Mouse (Mus musculus): ENCODE measurements around the gene Cd164.
A peak's percentile ranks its signal among the peaks of the same experiment; 100 is the strongest.

The Cd164 gene

GRCm38 (mm10) chr10:41518981-41519618 is at the start of gene Cd164:
TSS of gene Cd164 (plus strand) at chr10:41519414.
- peak; percentile 93 for DNase-seq (ENCODE audit: extremely low spot score)

DNA sequence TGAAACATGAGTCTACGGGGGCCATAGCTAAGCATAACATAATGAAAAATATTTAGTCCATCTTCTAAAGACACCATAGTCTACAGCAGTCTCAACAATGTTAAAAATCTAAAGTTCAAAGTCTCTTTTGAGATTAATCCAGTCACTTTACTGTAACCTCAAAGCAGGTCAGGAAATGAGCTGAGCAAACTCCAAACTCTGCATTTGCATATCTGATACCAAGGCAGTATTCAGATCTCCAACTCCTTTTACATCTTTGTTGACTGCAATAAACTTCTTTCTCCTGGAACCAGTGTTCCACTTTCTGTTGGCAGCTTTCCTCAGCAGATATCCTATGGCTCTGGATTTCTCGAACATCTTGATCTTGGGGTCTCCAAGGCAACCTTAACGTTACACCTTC is 48.5 kb upstream of the Cd164 start:
- DNase-seq (ENCODE audit: extremely low spot score), result no peak

DNA sequence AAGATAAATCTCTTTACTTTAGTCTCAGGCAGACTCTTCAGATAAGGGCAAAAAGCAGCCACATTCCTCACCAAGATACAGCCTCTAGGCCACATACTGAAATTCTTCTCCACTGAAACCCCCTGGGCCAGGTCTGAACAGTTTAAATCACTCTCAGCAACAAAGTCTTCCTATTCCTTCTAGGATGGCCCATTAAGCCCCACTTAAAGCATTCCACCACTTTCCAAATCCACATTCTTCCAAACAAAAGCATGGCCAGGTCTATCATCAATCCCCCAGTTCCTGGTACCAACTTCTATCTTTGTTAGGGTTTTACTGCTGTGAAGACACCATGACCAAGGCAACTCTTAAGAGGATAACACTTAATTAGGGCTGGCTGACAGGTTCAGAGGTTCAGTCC is 46.7 kb upstream of the Cd164 start:
- no peak for DNase-seq (ENCODE audit: extremely low spot score)

DNA sequence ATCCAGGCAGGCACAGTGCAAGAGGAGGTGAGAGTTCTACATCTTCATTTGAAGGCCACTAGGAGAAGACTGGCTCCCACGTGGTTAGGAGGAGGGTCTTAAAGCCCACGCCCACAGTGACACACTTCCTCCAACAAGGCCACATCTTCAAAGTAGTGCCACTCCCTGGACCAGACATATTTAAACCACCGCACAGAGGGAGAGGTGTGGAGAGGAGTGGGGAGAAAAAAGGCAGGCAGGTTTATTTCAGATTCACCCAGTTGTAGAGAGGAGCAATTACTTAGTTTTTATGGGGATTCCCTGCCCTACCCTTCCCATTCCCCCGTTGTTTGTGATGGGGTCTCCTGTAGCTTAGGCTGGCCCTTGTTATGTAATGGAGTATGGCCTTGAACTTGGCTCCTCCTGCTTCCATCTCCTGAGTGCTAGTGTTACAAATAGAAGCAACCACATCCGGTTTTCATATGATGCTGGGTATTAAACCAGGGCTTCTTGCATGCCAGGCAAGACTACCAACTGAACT is 46.2 kb upstream of the Cd164 start:
- DNase-seq (ENCODE audit: extremely low spot score), result no peak

DNA sequence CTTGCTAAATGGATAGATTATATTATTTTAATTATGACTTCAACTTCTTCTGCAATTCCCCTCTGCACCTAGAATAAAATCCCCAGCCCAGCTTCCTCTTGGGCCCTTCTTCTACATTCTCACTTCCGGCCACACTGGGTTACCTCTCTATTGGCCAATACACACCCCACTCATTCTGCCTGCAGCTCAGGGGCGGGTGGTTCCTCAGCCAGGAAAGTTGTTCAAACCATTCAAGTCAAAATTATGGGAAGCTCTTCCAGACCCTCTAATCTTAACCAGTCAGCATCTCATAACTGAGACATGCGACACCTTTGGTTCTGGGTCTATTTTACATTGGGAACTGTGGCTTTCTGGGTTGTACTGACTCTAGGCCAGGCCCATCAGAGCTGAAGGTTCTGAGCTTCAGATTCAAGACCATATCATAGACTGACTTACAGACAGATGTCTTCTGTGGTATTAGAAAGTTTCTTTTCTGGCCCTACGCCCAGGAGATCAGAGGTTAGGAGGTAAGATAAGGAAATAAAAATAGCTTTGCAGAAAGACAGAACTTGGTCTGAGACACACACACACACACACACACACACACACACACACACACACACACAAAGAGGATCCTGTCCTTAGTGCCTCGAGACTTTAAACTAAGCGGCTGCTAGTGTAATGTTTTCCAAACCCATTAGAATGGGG is 45.3 kb upstream of the Cd164 start:
- DNase-seq (ENCODE audit: extremely low spot score), result no peak

DNA sequence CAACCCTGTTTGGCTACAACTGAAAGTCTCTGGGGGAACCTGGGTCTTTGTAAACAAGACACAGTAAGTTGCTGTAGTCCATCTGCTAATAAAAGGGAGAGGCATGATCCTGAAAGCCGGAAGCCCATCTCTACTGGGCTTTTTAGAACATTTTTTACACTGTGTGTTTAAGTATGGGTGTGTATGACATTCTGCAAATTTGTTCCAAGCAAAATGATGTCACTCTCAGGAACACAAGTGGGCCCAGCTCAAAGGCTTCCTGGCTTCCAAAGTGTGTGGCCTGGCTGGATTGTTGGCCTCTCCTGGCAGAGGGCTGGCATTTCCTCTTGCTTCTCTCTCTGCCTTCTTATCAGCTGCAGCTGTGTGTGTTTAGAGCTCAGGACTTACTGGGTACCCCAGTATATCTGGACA is 44.2 kb upstream of the Cd164 start:
- DNase-seq (ENCODE audit: extremely low spot score), result no peak

- DNase-seq (ENCODE audit: extremely low spot score), result peak; percentile 81
These were observed 42.8 kb upstream of the Cd164 start, which contains the start of gene Mical1 for GRCm38 (mm10) chr10:41476171-41477017. TSS of gene Mical1 (plus strand) at chr10:41476314.

DNA sequence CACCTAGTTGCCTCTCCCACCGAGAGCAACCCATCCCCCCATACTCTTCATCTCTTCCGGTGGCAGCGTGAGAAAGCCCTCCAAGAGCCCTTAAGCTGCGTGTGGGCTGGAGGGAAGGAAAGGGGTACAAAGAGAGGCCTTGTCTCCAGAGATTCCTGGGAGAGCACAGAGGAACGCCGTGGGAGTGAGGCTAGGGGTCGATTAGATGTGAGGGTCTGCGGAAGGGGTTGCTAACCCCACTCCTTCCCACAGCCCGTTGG is 42.3 kb upstream of the Cd164 start:
- DNase-seq (ENCODE audit: extremely low spot score), result peak; percentile 70

DNA sequence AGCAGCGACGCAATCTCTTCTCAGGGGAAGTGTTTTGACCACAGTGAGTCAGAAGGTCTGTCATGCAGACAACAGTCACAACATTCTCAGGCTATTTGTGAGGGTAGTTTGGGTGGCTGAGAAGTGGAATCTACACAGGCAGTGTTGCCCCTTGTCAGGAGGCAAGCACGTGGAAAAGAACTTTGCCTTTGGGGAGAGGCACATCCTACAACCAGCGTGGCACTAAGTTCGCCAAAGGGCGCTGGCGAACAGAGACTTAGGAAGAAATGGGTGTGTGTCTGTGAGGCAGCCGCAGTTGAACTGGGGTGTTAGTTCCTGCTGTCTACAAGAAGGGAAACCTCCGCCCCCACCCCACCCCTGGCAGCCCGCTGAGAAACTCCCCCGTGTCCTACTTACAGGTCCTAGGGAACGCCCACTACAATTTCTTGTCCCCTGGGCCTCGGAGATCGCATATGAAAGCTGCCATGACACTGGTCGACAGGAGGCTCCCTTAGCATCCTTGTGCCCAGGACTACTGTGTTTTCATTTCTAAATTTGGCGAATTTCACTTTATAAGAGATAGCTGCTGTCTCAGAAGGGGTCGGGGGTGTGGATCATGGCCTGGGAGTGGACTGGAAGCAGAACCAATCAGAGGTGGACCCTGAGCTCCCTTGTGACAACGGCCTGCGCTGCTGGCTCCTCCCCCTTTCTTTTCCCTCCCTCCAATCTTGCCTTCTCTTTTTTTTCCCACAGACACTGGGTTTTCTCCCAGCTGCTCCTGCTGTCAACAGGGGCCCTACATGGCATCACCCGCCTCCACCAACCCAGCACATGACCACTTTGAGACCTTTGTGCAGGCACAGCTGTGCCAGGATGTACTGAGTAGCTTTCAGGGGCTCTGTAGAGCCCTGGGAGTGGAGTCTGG is 41.7 kb upstream of the Cd164 start:
- DNase-seq (ENCODE audit: extremely low spot score), result peak; percentile 71

DNA sequence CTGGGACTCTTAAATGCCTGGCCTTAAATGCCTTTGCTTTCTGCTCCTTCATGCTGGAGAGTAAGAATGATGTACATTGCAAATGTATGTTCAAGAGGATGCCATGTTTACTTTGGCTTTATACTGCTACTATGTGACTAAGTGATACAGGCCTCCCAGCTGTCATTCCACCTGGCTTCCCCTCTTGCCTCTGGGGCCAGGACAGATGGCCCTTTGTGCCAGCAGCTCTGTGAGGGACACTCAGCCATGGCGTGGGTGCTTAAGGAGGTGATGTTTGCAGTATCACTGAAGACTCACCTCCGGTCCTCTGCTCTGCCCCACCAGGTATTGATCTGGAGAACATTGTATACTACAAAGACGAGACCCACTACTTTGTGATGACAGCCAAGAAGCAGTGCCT is 39.3 kb upstream of the Cd164 start:
- no peak for DNase-seq (ENCODE audit: extremely low spot score)

DNA sequence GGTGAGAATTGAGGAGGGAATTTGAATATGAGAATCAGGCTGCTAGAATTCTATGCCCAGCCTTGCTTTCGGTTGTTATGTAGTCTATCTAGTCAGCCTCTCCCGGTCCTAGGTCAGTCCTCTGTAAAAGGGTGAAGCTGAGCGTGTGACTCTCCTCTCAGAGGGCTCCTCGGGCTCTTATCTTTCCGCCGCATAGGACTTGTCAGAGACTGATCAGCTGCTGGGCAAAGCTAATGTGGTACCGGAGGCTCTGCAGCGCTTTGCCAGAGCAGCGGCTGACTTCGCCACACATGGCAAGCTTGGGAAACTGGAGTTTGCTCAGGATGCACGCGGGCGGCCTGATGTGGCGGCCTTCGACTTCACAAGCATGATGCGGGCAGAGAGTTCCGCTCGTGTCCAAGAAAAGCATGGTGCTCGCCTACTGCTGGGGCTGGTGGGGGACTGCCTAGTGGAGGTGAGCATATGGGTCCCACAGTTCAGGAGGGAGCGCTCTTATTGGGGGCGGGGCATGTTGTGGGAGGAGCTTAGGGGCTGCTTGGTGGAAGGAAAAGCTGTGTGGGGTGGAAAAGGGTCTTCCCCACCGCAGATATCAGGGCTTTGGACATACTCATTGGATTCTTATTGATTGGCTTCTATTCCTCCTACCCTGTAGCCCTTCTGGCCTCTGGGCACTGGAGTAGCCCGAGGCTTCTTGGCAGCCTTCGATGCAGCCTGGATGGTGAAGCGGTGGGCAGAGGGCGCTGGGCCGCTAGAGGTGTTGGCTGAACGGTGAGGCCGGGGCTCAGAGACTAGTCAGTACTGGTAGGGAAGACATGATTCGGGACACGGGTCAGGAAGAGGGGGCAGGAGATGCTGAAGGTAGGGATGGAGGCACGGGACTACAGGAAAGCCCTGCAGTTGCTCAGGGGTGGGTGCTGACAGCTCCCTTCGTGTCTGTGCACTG is 38.0 kb upstream of the Cd164 start:
- DNase-seq (ENCODE audit: extremely low spot score), result no peak

GRCm38 (mm10) chr10:41482446-41482845 is 36.8 kb upstream of the Cd164 start:
- no peak for DNase-seq (ENCODE audit: extremely low spot score)

DNA sequence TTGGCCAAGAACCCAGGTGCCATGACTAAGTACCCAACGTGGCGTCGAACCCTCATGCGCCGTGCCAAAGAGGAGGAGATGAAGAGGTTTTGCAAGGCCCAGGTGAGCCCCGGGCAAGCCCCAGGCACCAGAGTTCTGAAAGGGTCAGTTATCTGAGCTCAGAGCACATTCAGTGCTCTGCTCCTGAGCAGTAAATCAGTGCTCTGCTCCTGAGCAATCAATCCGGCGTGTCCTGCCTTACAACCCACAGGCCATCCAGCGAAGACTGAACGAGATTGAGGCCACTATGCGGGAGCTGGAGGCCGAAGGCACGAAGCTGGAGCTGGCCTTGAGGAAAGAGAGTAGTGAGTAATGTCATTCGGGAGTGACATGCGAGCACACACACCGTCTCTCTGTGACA is 33.4 kb upstream of the Cd164 start:
- DNase-seq (ENCODE audit: extremely low spot score), result no peak

DNA sequence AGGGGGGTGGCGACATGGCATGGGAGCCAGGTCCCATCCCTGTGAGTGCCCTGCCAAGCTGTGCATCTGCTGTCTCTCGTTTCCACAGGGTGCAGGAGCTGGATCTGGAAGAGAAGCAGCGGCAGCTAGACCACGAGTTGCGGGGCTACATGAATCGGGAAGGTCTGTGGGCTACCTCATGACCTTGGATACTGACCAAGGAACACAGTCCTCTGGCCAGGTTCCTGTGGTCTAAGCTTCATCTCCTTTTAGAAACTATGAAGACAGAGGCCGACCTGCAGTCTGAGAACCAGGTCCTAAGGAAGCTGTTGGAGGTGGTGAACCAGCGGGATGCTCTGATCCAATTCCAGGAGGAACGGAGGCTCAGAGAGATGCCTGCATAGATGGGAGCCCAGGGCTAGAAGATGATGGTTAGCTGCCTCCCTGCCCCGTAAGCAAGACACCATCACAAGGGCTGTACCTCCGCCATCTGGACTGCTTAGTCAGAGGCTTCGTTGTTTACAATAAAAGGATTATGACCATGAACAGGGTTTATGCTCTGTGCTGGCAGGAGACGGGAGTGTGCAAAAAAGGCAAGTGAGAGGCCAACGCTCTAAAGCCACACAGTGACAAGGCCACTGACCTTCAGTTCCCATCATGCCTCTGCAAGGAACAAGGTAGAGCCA is 32.6 kb upstream of the Cd164 start:
- no peak for DNase-seq (ENCODE audit: extremely low spot score)

DNA sequence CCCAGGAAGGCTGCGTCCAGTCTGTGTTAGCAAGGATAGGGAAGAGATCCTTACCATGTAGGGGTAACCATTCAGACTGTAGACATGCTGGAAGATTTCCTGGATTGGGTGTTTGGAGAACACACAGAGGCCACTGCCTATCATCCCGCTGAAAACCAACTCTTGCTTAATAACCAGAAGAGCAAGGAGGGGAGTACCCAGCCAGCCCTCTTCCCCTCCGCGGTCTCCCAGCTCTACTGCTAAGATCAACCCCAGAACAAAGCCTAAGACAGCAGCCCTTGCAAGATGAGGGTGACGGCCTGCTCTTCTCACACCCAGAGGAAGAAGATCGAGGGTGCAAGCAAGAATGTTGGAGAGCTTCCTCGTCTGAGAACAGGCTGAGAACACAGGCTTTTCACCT is 30.3 kb upstream of the Cd164 start:
- DNase-seq (ENCODE audit: extremely low spot score), result no peak

GRCm38 (mm10) chr10:41489294-41489693 is 29.9 kb upstream of the Cd164 start:
- no peak for DNase-seq (ENCODE audit: extremely low spot score)

GRCm38 (mm10) chr10:41489708-41490517 is 29.3 kb upstream of the Cd164 start, which contains the start of the genes Smpd2 and Ppil6:
TSS of gene Smpd2 (minus strand) at chr10:41490369.
TSS of gene Ppil6 (plus strand) at chr10:41490439.
- DNase-seq (ENCODE audit: extremely low spot score), result peak; percentile 98

GRCm38 (mm10) chr10:41490518-41490873 is 28.7 kb upstream of the Cd164 start:
- DNase-seq (ENCODE audit: extremely low spot score), result no peak

DNA sequence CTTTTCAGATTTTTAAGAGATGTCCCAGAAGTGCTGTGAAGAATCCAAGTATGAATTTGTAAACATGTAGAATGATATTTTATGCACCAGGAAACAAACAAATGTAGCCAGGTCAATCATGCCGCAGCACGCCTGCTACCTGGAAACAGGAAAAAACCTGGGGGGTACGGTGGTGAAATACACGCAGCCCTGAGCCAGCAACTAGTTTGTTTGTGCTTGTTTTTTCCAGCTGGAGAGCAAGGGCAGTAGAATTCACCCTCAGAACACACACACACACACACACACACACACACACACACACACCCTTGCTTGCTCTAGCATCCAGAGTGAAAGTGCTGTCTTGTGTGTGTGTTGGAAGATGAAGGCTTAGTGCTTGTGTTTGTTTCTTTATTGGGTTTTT is 28.1 kb upstream of the Cd164 start:
- no peak for DNase-seq (ENCODE audit: extremely low spot score)
